Mouse (Mus musculus) neural tube, embryonic 13.5 days (tissue): Measurements from ENCODE around the gene Lrrc26. TPM values are rescaled to one million over a fixed set of nuclear protein-coding genes. Genes with fewer than 3 reads are reported as not detected.
A peak's percentile ranks its signal among the peaks of the same experiment; 100 is the strongest.
"Not testable (repeated sequence)": the region's sequence is repeated elsewhere in the genome, so short reads cannot be mapped to it uniquely, and the experiment has no call there.

Source experiments
- ATAC-seq: fragments of 200-750 bp; cut with Nextera tagmentation; 2 replicates; pipeline ENCODE4 v1.8.0; 2017; ENCODE audit warnings: low read depth, mild to moderate bottlenecking, moderate TSS enrichment, moderate library complexity
- H3K27ac ChIP-seq: fragments of 300-500 bp; sonication (generic); replicated peaks from 2 replicates; pipeline ENCODE4 v1.5.1; 2015; ENCODE audit warnings: moderate library complexity, mild to moderate bottlenecking, inconsistent platforms
- H3K27me3 ChIP-seq: fragments of 300-500 bp; sonication (generic); 2 replicates; pipeline ENCODE4 v1.6.1; 2015; ENCODE audit warnings: mild to moderate bottlenecking, inconsistent platforms
- H3K36me3 ChIP-seq: fragments of 300-500 bp; sonication (generic); 2 replicates; pipeline ENCODE4 v1.6.1; 2015; ENCODE audit warnings: mild to moderate bottlenecking, inconsistent platforms
- H3K4me1 ChIP-seq: fragments of 300-500 bp; sonication (generic); replicated peaks from 2 replicates; pipeline ENCODE4 v1.6.1; 2015; ENCODE audit warnings: inconsistent platforms
- H3K4me2 ChIP-seq: fragments of 300-500 bp; sonication (generic); 2 replicates; pipeline ENCODE4 v1.6.1; 2015; ENCODE audit warnings: inconsistent platforms, mild to moderate bottlenecking, moderate library complexity
- H3K4me3 ChIP-seq: fragments of 300-500 bp; sonication (generic); 2 replicates; pipeline ENCODE4 v1.5.1; 2015; ENCODE audit warnings: mild to moderate bottlenecking, inconsistent platforms
- H3K9ac ChIP-seq: fragments of 300-500 bp; sonication (generic); 2 replicates; pipeline ENCODE4 v1.6.1; 2015; ENCODE audit warnings: moderate library complexity, mild to moderate bottlenecking, inconsistent platforms
- H3K9me3 ChIP-seq: fragments of 300-500 bp; sonication (generic); 2 replicates; pipeline ENCODE4 v1.6.1; 2016; ENCODE audit warnings: inconsistent platforms
- WGBS: fragments of 180-500 bp; shearing (Covaris S2); methylation state at CpG from one replicate; pipeline ENCODE4 v1.1.7; 2015; 5-methylcytosine and 5-hydroxymethylcytosine counted together
- polyA plus RNA-seq: library from polyadenylated mRNA; unstranded; fragments of >200 nt; fragmentation: Nextera tagmentation; extraction: Ambion mirVana; gene quantifications from 2 replicates; pipeline ENCODE4 v1.2.1, GENCODE M21; 2015

Gene Lrrc26
- polyA plus RNA-seq, 1 experiment from 2014 or later = not detected

GRCm38 (mm10) chr2:25257250-25257649 is 32.5 kb upstream of the Lrrc26 start:
- Histone ChIP-seq H3K4me1 (peaks cover 29% of the 10 kb centered on the region), H3K36me3 (peaks cover 12% of the 10 kb centered on the region; the same call in 1 of the 2 replicates)
- not testable (repeated sequence) for H3K27me3 ChIP-seq, ATAC-seq, H3K4me3 ChIP-seq, H3K9me3 ChIP-seq, H3K9ac ChIP-seq, H3K4me2 ChIP-seq, H3K27ac ChIP-seq
- 91% methylated on average over 5 of the region's 5 CpGs for WGBS

GRCm38 (mm10) chr2:25258887-25259286 is 30.8 kb upstream of the Lrrc26 start:
- no peak for ATAC-seq
- H3K27me3 ChIP-seq = peaks cover 5% of the 10 kb centered on the region
- H3K4me2 ChIP-seq = no peak overlapping the region
- 54% methylated on average over 2 of the region's 2 CpGs for WGBS
- no peaks in the 10 kb centered on the region for H3K36me3 ChIP-seq
- no peak overlapping the region for H3K9ac ChIP-seq
- no peak overlapping the region for H3K27ac ChIP-seq
- no peak overlapping the region for H3K4me3 ChIP-seq
- H3K4me1 ChIP-seq = peaks cover 38% of the 10 kb centered on the region
- no peaks in the 10 kb centered on the region for H3K9me3 ChIP-seq

GRCm38 (mm10) chr2:25261870-25262269 is 27.8 kb upstream of the Lrrc26 start:
- peak overlapping the region; percentile 62 for H3K9ac ChIP-seq
- 57% methylated on average over 12 of the region's 12 CpGs for whole genome bisulfite sequencing
- ATAC-seq = peak; percentile 2; the same call in 1 of the 2 replicates
- H3K27me3 ChIP-seq = peaks cover 13% of the 10 kb centered on the region
- peak overlapping the region; percentile 81 for H3K4me3 ChIP-seq
- H3K4me2 ChIP-seq = peak overlapping the region; percentile 94
- peak overlapping the region; percentile 68 for H3K27ac ChIP-seq
- no peaks in the 10 kb centered on the region for H3K9me3 ChIP-seq
- H3K36me3 ChIP-seq = no peaks in the 10 kb centered on the region
- peaks cover 47% of the 10 kb centered on the region for H3K4me1 ChIP-seq

- WGBS = 1% methylated on average over 39 of the region's 39 CpGs
- Histone ChIP-seq H3K4me1 (peaks cover 48% of the 10 kb centered on the region), H3K4me2 (peak within 1 kb of the TSS; percentile 94), H3K27me3 (peaks cover 13% of the 10 kb centered on the region), H3K27ac (peak within 1 kb of the TSS; percentile 87), H3K9me3 (no peaks in the 10 kb centered on the region), H3K4me3 (peak within 1 kb of the TSS; percentile 81), H3K36me3 (no peaks in the 10 kb centered on the region), H3K9ac (peak within 1 kb of the TSS; percentile 81)
- peak; percentile 98 for ATAC-seq
These were observed 27.4 kb upstream of the Lrrc26 start, which contains the start of gene Tprn for GRCm38 (mm10) chr2:25262291-25262767. TSS of gene Tprn (plus strand) at chr2:25262618.

GRCm38 (mm10) chr2:25262795-25263622 is 26.7 kb upstream of the Lrrc26 start:
- under 1% methylated on average over 82 of the region's 82 CpGs for WGBS
- Histone ChIP-seq H3K4me1 (peaks cover 54% of the 10 kb centered on the region), H3K27ac (peak overlapping the region; percentile 87), H3K36me3 (no peaks in the 10 kb centered on the region), H3K27me3 (peaks cover 13% of the 10 kb centered on the region), H3K4me3 (peak overlapping the region; percentile 81), H3K9ac (peak overlapping the region; percentile 81), H3K9me3 (no peaks in the 10 kb centered on the region), H3K4me2 (peak overlapping the region; percentile 94)
- peak; percentile 28 for ATAC-seq

GRCm38 (mm10) chr2:25263623-25264285 is 26.0 kb upstream of the Lrrc26 start:
- H3K4me2 ChIP-seq = peak overlapping the region; percentile 94
- whole genome bisulfite sequencing = 15% methylated on average over 12 of the region's 12 CpGs
- peak overlapping the region; percentile 81 for H3K4me3 ChIP-seq
- ATAC-seq = no peak
- peak overlapping the region; percentile 87; the same call in 1 of the 2 replicates for H3K27ac ChIP-seq
- H3K9ac ChIP-seq = peak overlapping the region; percentile 81
- peaks cover 59% of the 10 kb centered on the region for H3K4me1 ChIP-seq
- peaks cover 7% of the 10 kb centered on the region; the same call in 1 of the 2 replicates for H3K36me3 ChIP-seq
- peaks cover 13% of the 10 kb centered on the region for H3K27me3 ChIP-seq
- no peaks in the 10 kb centered on the region for H3K9me3 ChIP-seq

- H3K27ac ChIP-seq = no peak overlapping the region
- H3K36me3 ChIP-seq = peaks cover 13% of the 10 kb centered on the region
- ATAC-seq = no peak
- H3K4me2 ChIP-seq = peak overlapping the region; percentile 94
- H3K27me3 ChIP-seq = peaks cover 13% of the 10 kb centered on the region
- peak overlapping the region; percentile 81 for H3K9ac ChIP-seq
- H3K4me3 ChIP-seq = peak overlapping the region; percentile 81
- WGBS = 70% methylated on average over 5 of the region's 5 CpGs
- no peaks in the 10 kb centered on the region for H3K9me3 ChIP-seq
- peaks cover 59% of the 10 kb centered on the region for H3K4me1 ChIP-seq
These were observed 25.4 kb upstream of the Lrrc26 start for GRCm38 (mm10) chr2:25264286-25264660.

- H3K4me1 ChIP-seq = peaks cover 59% of the 10 kb centered on the region
- H3K9ac ChIP-seq = peak overlapping the region; percentile 81
- no peaks in the 10 kb centered on the region for H3K9me3 ChIP-seq
- H3K4me2 ChIP-seq = peak overlapping the region; percentile 94
- peaks cover 18% of the 10 kb centered on the region for H3K36me3 ChIP-seq
- peaks cover 13% of the 10 kb centered on the region for H3K27me3 ChIP-seq
- 76% methylated on average over 3 of the region's 3 CpGs for WGBS
- no peak for ATAC-seq
- peak overlapping the region; percentile 81 for H3K4me3 ChIP-seq
- H3K27ac ChIP-seq = no peak overlapping the region
These were observed 24.9 kb upstream of the Lrrc26 start for GRCm38 (mm10) chr2:25264851-25265250.

- H3K27me3 ChIP-seq = peaks cover 13% of the 10 kb centered on the region
- peak overlapping the region; percentile 81 for H3K4me3 ChIP-seq
- peaks cover 69% of the 10 kb centered on the region for H3K4me1 ChIP-seq
- peak overlapping the region; percentile 94 for H3K4me2 ChIP-seq
- peak overlapping the region; percentile 83 for H3K27ac ChIP-seq
- no peak for ATAC-seq
- H3K36me3 ChIP-seq = peaks cover 31% of the 10 kb centered on the region
- WGBS = 58% methylated on average over 6 of the region's 6 CpGs
- H3K9ac ChIP-seq = peak overlapping the region; percentile 69
- H3K9me3 ChIP-seq = no peaks in the 10 kb centered on the region
These were observed 23.6 kb upstream of the Lrrc26 start for GRCm38 (mm10) chr2:25265897-25266656.

GRCm38 (mm10) chr2:25266720-25267119 is 23.0 kb upstream of the Lrrc26 start:
- ATAC-seq = no peak
- peak overlapping the region; percentile 83 for H3K27ac ChIP-seq
- WGBS = 26% methylated on average over 2 of the region's 2 CpGs

GRCm38 (mm10) chr2:25267241-25267640 is 22.5 kb upstream of the Lrrc26 start:
- Histone ChIP-seq H3K27me3 (peaks cover 13% of the 10 kb centered on the region), H3K9me3 (no peaks in the 10 kb centered on the region), H3K9ac (peak overlapping the region; percentile 69), H3K4me1 (peaks cover 72% of the 10 kb centered on the region), H3K27ac (peak overlapping the region; percentile 83), H3K4me3 (peak overlapping the region; percentile 4; the same call in 1 of the 2 replicates), H3K4me2 (peak overlapping the region; percentile 94), H3K36me3 (peaks cover 34% of the 10 kb centered on the region)
- no peak for ATAC-seq

More at GRCm38 (mm10) chr2:25266720-25267119, 23.0 kb upstream of the Lrrc26 start:
- Histone ChIP-seq H3K9me3 (no peaks in the 10 kb centered on the region), H3K27me3 (peaks cover 13% of the 10 kb centered on the region), H3K4me2 (peak overlapping the region; percentile 94), H3K9ac (peak overlapping the region; percentile 69), H3K4me1 (peaks cover 75% of the 10 kb centered on the region), H3K4me3 (peak overlapping the region; percentile 81), H3K36me3 (peaks cover 34% of the 10 kb centered on the region)
